Mouse (Mus musculus) liver, postnatal 0 days (tissue): ENCODE results near the gene Cmtm5. TPM values are rescaled to one million over a fixed set of nuclear protein-coding genes. Genes with fewer than 3 reads are reported as not detected.
"Not testable (repeated sequence)": the region's sequence is repeated elsewhere in the genome, so short reads cannot be mapped to it uniquely, and the experiment has no call there.

Experiments used
- ATAC-seq: fragments of 200-750 bp; cut with Nextera tagmentation; 2 replicates; pipeline ENCODE4 v1.8.0; 2017; ENCODE audit warnings: mild to moderate bottlenecking, moderate library complexity
- DNase-seq: peaks from one replicate; pipeline ENCODE4 v3.0.0-alpha.2; 2016
- H3K27ac ChIP-seq: fragments of 300-500 bp; sonication (generic); 2 replicates; pipeline ENCODE4 v1.5.1; 2014; ENCODE audit warnings: antibody characterized with exemption, moderate library complexity, mild to moderate bottlenecking, low read depth
- H3K27me3 ChIP-seq: fragments of 300-500 bp; sonication (generic); 2 replicates; pipeline ENCODE4 v1.6.1; 2014; ENCODE audit warnings: low read length, control low read depth, mixed read lengths; ENCODE audit not compliant: insufficient read depth
- H3K36me3 ChIP-seq: fragments of 300-500 bp; sonication (generic); replicated peaks from 2 replicates; pipeline ENCODE4 v1.6.1; 2014; ENCODE audit warnings: mild to moderate bottlenecking, control low read depth, low read length, moderate library complexity, mixed read lengths; ENCODE audit not compliant: insufficient read depth
- H3K4me1 ChIP-seq: fragments of 300-500 bp; sonication (generic); 2 replicates; pipeline ENCODE4 v1.6.1; 2014; ENCODE audit warnings: antibody characterized with exemption, mild to moderate bottlenecking, control low read depth; ENCODE audit not compliant: insufficient read depth
- H3K4me2 ChIP-seq: fragments of 300-500 bp; sonication (generic); 2 replicates; pipeline ENCODE4 v1.6.1; 2014; ENCODE audit warnings: low read depth, mild to moderate bottlenecking, low read length, moderate library complexity, mixed read lengths
- H3K4me3 ChIP-seq: fragments of 300-500 bp; sonication (generic); 2 replicates; pipeline ENCODE4 v1.5.1; 2014; ENCODE audit warnings: low read depth, low read length
- H3K9ac ChIP-seq: fragments of 300-500 bp; sonication (generic); replicated peaks from 2 replicates; pipeline ENCODE4 v1.6.1; 2014; ENCODE audit warnings: mild to moderate bottlenecking, moderate library complexity
- H3K9me3 ChIP-seq: fragments of 300-500 bp; sonication (generic); 2 replicates; pipeline ENCODE4 v1.6.1; 2016; ENCODE audit warnings: mild to moderate bottlenecking, control low read depth, low read length, mixed read lengths
- CTCF ChIP-seq: sonication (generic); IDR thresholded peaks from 2 replicates; pipeline ENCODE4 v1.5.1; 2016; ENCODE audit warnings: antibody characterized with exemption, low read depth
- EP300 ChIP-seq: IDR thresholded peaks from 2 replicates; pipeline ENCODE4 v1.6.1; 2016; ENCODE audit warnings: antibody characterized with exemption, low read depth, mild to moderate bottlenecking
- WGBS: fragments of 180-500 bp; shearing (Covaris S2); extraction: QIAGEN DNeasy Blood & Tissue Kit; methylation state at CpG from one replicate; pipeline ENCODE4 v1.1.7; 2014; ENCODE audit not compliant: insufficient replicate concordance; 5-methylcytosine and 5-hydroxymethylcytosine counted together
- polyA plus RNA-seq: library from polyadenylated mRNA; unstranded; fragments of >200 nt; fragmentation: Nextera tagmentation; extraction: Ambion mirVana; gene quantifications from 2 replicates; pipeline ENCODE4 v1.2.1, GENCODE M21; 2015

The Cmtm5 gene
- polyA plus RNA-seq, 1 experiment from 2014 or later: not detected

DNA sequence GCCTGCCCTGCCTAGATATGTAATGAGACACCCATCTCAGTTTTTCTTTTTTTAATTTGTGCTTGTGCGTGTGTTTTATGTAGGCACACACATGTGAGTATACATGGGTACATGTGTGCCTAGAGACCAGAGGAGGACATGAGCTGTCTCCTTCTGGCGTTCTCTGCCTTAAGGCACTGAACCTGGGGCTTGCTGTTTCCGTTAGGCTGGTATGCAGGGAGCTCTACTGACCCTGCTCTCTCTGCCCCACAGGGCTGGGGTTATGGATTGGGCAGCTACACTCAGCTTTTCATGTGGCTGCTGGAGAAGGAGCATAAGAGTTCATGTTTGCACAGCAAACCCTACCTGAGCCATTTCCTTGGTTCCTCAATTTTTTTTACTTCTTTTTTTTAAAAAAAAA, 18.4 kb downstream of the Cmtm5 start:
- Histone ChIP-seq H3K4me1 (no peaks in the 10 kb centered on the region), H3K27ac (no peak overlapping the region), H3K9ac (no peak overlapping the region), H3K4me2 (no peak overlapping the region), H3K27me3 (no peaks in the 10 kb centered on the region), H3K4me3 (no peak overlapping the region), H3K9me3 (no peaks in the 10 kb centered on the region), H3K36me3 (no peaks in the 10 kb centered on the region)
- no peak for ATAC-seq
- TF ChIP-seq EP300: no peak
- no peak for TF ChIP-seq CTCF
- WGBS: 67% methylated on average over 3 of the region's 3 CpGs
- no peak for DNase-seq

DNA sequence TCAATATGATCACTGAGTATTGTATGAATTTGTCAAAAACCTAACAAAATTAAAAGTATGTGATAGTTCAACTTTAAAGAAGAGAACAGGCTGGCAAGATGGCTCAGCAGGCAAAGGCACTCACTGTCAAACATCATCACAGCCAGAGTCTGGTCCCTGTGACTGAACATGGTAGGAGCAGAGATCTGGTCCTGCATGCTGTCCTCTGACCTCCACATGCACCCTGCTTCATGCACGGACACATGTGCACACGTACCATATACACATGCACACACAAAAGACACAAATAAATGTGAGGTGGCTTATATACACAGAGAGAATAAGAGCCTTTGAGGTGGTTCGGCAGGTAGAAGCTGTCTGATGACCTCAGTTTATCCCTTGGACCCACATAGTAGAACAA, 19.4 kb downstream of the Cmtm5 start:
- Histone ChIP-seq H3K9ac (no peak overlapping the region), H3K9me3 (no peaks in the 10 kb centered on the region), H3K27ac (no peak overlapping the region), H3K4me1 (no peaks in the 10 kb centered on the region), H3K36me3 (no peaks in the 10 kb centered on the region), H3K27me3 (no peaks in the 10 kb centered on the region), H3K4me3 (no peak overlapping the region), H3K4me2 (no peak overlapping the region)
- ATAC-seq (no peak), DNase-seq (no peak)
- TF ChIP-seq EP300 (no peak), CTCF (no peak)
- 61% methylated on average over 3 of the region's 3 CpGs for WGBS

DNA sequence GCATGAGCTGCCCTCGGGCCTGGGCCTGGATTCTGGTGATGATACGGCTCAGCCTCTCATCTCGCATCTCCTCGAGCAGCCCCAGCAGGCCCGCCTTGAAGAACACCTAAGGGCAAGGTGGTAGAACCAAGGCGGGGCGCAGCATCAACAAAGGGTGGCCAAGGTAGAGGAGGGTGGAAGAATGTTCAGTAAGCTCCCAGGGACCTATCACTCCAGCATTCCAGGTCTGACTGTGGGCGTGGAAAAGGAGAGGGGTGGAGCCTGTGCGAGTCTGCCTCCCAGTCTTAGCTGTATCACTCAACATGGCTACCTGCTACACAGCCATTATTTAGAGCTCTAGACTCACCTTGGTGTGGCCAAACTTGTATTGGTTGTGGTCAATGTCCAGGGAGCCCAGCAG, 20.5 kb downstream of the Cmtm5 start:
- Histone ChIP-seq H3K9ac (no peak overlapping the region), H3K27ac (no peak overlapping the region), H3K4me2 (no peak overlapping the region), H3K27me3 (no peaks in the 10 kb centered on the region), H3K9me3 (no peaks in the 10 kb centered on the region), H3K36me3 (no peaks in the 10 kb centered on the region), H3K4me1 (no peaks in the 10 kb centered on the region), H3K4me3 (no peak overlapping the region)
- no peak for ATAC-seq
- TF ChIP-seq EP300 (no peak), CTCF (no peak)
- 79% methylated on average over 9 of the region's 9 CpGs for WGBS
- no peak for DNase-seq

DNA sequence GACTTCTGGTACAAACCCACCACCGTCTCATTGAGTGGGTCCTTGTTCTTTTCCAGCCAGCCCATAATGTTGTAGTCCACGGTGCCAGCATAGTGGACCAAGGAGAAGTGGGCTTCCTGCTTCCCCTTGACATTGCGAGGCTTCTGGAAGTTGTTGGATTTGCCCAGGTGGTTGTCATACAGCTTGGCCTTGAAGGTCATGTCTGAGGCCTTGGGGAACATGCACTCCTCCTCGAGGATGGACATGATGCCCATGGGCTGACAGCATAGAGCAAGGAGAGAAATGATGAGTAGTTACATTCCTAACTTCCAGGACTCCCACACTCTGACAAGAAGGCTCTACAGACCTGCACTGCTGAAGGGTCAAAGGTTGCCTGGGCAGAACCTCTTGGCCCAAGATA, 22.4 kb downstream of the Cmtm5 start:
- 74% methylated on average over 4 of the region's 4 CpGs for WGBS
- H3K4me1 ChIP-seq: no peaks in the 10 kb centered on the region
- H3K4me3 ChIP-seq: no peak overlapping the region
- no peaks in the 10 kb centered on the region for H3K36me3 ChIP-seq
- no peak overlapping the region for H3K27ac ChIP-seq
- TF ChIP-seq EP300: no peak
- no peak for TF ChIP-seq CTCF
- no peak overlapping the region for H3K4me2 ChIP-seq
- H3K9ac ChIP-seq: no peak overlapping the region
- H3K27me3 ChIP-seq: no peaks in the 10 kb centered on the region
- no peak for DNase-seq
- no peak for ATAC-seq
- H3K9me3 ChIP-seq: no peaks in the 10 kb centered on the region

DNA sequence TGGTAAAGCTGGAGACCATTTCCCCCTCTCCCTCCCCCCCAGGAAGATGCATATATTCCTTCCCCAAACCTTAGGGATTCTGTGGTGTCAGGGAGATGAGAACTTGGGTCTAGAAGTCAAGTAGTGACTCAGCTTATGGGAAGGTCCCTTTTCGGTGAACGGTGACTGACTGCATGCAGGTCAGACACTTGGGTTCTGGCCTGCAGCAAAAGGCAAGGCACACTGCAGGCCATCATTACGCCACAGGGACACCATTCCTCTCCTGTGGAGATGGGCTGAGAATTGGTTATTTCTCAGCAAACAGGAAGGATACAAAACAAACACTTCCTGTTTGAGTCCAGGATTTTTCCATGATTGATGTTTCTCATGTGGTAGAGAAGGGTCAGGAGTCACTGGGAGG, 23.1 kb downstream of the Cmtm5 start:
- Histone ChIP-seq H3K4me1 (no peaks in the 10 kb centered on the region), H3K36me3 (no peaks in the 10 kb centered on the region), H3K4me2 (no peak overlapping the region), H3K9me3 (no peaks in the 10 kb centered on the region), H3K4me3 (no peak overlapping the region), H3K27ac (no peak overlapping the region), H3K27me3 (no peaks in the 10 kb centered on the region), H3K9ac (no peak overlapping the region)
- WGBS: 70% methylated on average over 3 of the region's 3 CpGs
- no peak for ATAC-seq
- DNase-seq: no peak
- no peak for TF ChIP-seq CTCF
- TF ChIP-seq EP300: no peak

DNA sequence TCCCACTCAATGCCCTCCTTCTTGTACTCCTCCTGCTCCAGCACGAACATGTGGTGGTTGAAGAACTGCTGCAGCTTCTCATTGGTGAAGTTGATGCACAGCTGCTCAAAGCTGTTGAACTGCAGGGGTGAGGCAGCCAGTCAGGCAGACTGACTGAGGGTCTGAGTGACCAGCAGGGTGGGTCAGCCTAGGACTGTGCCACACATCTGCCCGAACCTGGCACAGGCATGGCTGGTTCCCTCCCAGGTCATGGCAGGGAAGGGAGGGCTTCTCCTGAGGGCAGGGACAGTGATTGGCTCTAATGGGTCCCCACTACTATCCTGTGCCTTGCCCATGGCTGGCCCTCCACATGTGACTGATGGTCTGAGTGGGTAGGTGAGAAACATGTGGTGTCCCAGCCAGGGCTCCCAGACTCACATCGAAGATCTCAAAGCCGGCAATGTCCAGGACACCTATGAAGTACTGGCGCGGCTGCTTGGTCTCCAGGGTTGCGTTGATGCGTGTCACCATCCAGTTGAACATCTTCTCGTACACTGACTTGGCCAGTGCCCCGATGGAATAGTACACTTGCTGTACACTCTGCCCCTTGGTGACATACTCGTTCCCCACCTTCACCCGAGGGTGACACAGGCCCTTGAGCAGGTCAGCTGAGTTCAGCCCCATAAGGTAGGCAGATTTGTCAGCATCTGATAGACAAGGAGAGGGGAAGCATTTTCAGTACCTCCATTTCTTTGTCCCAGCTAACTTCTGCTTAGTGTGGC, 24.0 kb downstream of the Cmtm5 start:
- H3K4me1 ChIP-seq, H3K4me2 ChIP-seq, DNase-seq, H3K9me3 ChIP-seq, H3K4me3 ChIP-seq, H3K27ac ChIP-seq, H3K27me3 ChIP-seq, ATAC-seq, H3K36me3 ChIP-seq, H3K9ac ChIP-seq: not testable (repeated sequence)
- WGBS: 80% methylated on average over 12 of the region's 12 CpGs

DNA sequence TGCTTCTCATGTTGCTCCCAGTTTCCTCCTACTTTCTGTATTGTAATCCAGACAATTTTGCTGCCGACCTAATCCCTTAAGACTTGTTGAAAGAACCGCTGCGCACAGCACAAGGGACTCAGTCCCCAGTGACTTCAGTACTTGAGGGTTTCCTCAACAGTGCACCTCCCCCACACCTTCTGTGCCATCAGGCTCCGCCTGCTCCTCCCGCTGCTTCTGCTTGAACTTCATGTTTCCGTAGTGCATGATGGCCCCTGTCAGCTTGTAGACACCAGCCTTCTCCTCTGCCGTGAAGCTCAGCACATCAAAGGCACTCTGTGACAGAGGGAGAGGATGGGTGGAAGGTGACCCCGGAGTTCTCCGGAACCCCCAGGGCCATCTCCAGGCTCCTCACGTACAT, 24.7 kb downstream of the Cmtm5 start:
- TF ChIP-seq EP300 (no peak), CTCF (no peak)
- Histone ChIP-seq H3K27ac (no peak overlapping the region), H3K4me3 (no peak overlapping the region), H3K36me3 (no peaks in the 10 kb centered on the region), H3K9ac (no peak overlapping the region), H3K4me1 (no peaks in the 10 kb centered on the region), H3K9me3 (no peaks in the 10 kb centered on the region), H3K27me3 (no peaks in the 10 kb centered on the region), H3K4me2 (no peak overlapping the region)
- 45% methylated on average over 10 of the region's 10 CpGs for WGBS
- DNase-seq (no peak), ATAC-seq (no peak)
